Mouse (Mus musculus): Measurements from ENCODE around the gene Map2k4. TPM values are rescaled to one million over a fixed set of nuclear protein-coding genes. Genes with fewer than 3 reads are reported as not detected.

Gene Map2k4
- polyA plus RNA-seq, 1 experiment = 29.3 TPM

DNA sequence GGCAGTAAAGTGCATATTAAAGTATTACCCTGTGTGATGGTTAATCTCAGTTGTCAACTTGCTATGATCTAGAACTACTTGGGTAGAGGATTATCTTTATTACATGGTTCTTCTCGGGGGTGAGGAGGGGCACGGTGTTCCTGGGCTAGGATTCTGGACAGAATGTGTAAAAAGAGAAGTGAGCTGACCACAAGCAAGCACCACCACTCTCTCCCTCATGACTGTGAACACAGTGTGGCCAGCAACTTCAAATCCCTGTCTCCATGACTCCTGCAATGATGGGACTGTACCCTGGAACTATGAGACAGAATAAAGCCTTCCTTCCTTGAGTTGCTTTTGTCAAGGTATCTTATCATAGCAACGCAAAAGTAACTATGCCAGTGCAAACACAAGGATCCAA lies 6.5 kb downstream of the Map2k4 start:
- TF ChIP-seq CTCF (IDR thresholded peaks at IDR 0.05; ENCODE audit: control insufficient read depth, insufficient read depth, low read length) = no peak
- no peak for TF ChIP-seq POLR2A (IDR thresholded peaks at IDR 0.05; ENCODE audit: borderline replicate concordance, control insufficient read depth, low read depth, low read length)
- no peak overlapping the region for H3K4me3 ChIP-seq (replicated peaks; ENCODE audit: control insufficient read depth, low read depth, low read length)
- H3K4me1 ChIP-seq (ENCODE audit: control insufficient read depth, insufficient read depth, low read length) = peaks cover 2% of the 10 kb centered on the region; the same call in 1 of the 2 replicates
- WGBS = 40% methylated on average over 3 of the region's 3 CpGs
- no peak overlapping the region for H3K27ac ChIP-seq (ENCODE audit: control insufficient read depth, insufficient read depth, low read depth, low read length, poor library complexity)

DNA sequence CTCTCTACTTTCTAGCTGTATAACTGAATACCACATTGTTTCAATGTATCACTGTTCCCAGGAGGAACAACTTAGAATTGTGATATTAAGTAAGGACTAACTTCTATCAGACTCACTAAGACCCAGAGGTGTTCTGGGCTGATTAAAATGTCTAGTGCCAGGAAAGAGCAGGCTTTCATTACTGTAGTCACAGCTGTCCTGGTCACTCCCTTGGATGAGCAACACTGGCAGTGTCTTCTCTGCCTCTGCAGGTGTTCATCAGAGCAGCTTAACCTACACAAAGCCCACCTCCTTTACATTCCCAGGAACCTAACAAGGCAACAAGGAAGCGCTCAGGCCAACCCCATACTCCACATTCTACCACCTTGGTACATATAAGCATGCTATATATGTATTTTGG lies 8.5 kb downstream of the Map2k4 start:
- no peak for TF ChIP-seq POLR2A (IDR thresholded peaks at IDR 0.05; ENCODE audit: borderline replicate concordance, control insufficient read depth, low read depth, low read length)
- TF ChIP-seq CTCF (IDR thresholded peaks at IDR 0.05; ENCODE audit: control insufficient read depth, insufficient read depth, low read length) = no peak
- Histone ChIP-seq H3K27ac (ENCODE audit: control insufficient read depth, insufficient read depth, low read depth, low read length, poor library complexity) (no peak overlapping the region), H3K4me3 (replicated peaks; ENCODE audit: control insufficient read depth, low read depth, low read length) (no peak overlapping the region), H3K4me1 (ENCODE audit: control insufficient read depth, insufficient read depth, low read length) (peaks cover 2% of the 10 kb centered on the region; the same call in 1 of the 2 replicates)
- WGBS = 87% methylated on average over 1 of the region's 1 CpGs

DNA sequence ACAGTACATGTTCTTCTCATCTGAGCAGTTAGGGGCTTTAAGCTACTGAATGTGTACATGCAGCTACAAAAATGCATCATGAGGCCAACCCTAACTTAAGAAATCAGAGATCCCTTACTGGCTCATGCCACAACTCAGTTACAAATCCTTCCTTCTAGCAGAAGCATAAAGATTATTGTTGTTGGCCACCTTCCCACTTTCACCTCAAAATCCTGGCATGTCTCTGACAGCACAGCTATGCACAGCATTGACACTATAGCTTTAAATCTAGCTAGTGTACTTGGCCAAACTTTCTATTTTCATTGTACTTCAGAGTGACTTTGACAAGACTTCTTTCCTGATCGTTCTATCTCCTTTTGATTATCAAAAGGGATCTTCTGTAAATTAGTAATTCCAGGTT lies 9.0 kb downstream of the Map2k4 start:
- Histone ChIP-seq H3K4me1 (ENCODE audit: control insufficient read depth, insufficient read depth, low read length) (peaks cover 2% of the 10 kb centered on the region; the same call in 1 of the 2 replicates), H3K27ac (ENCODE audit: control insufficient read depth, insufficient read depth, low read depth, low read length, poor library complexity) (no peak overlapping the region), H3K4me3 (replicated peaks; ENCODE audit: control insufficient read depth, low read depth, low read length) (no peak overlapping the region)
- TF ChIP-seq POLR2A (IDR thresholded peaks at IDR 0.05; ENCODE audit: borderline replicate concordance, control insufficient read depth, low read depth, low read length) = no peak
- TF ChIP-seq CTCF (IDR thresholded peaks at IDR 0.05; ENCODE audit: control insufficient read depth, insufficient read depth, low read length) = no peak
- WGBS = 62% methylated on average over 1 of the region's 1 CpGs

DNA sequence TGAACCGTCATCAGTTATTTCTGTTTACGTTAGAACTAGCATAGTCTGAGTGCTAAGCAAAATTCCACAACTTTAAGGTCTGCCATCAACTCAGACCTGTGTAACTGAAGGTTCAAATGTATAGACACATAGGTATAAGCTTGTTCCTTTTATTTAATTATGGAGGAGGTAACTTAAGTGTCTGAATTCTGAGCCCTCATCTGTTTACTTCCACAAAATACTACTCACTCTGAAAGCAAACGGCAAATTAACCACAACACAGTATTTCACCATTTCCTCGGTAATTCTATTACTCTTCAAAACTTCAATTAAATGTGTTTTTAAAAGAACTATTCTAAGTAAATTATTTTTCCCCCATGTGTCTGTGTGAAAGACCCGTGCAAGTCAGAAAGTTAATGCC lies 10.3 kb downstream of the Map2k4 start:
- H3K4me3 ChIP-seq (replicated peaks; ENCODE audit: control insufficient read depth, low read depth, low read length) = no peak overlapping the region
- WGBS = 25% methylated on average over 5 of the region's 5 CpGs
- TF ChIP-seq CTCF (IDR thresholded peaks at IDR 0.05; ENCODE audit: control insufficient read depth, insufficient read depth, low read length) = no peak
- TF ChIP-seq POLR2A (IDR thresholded peaks at IDR 0.05; ENCODE audit: borderline replicate concordance, control insufficient read depth, low read depth, low read length) = no peak
- H3K4me1 ChIP-seq (ENCODE audit: control insufficient read depth, insufficient read depth, low read length) = peaks cover 2% of the 10 kb centered on the region; the same call in 1 of the 2 replicates
- no peak overlapping the region for H3K27ac ChIP-seq (ENCODE audit: control insufficient read depth, insufficient read depth, low read depth, low read length, poor library complexity)

DNA sequence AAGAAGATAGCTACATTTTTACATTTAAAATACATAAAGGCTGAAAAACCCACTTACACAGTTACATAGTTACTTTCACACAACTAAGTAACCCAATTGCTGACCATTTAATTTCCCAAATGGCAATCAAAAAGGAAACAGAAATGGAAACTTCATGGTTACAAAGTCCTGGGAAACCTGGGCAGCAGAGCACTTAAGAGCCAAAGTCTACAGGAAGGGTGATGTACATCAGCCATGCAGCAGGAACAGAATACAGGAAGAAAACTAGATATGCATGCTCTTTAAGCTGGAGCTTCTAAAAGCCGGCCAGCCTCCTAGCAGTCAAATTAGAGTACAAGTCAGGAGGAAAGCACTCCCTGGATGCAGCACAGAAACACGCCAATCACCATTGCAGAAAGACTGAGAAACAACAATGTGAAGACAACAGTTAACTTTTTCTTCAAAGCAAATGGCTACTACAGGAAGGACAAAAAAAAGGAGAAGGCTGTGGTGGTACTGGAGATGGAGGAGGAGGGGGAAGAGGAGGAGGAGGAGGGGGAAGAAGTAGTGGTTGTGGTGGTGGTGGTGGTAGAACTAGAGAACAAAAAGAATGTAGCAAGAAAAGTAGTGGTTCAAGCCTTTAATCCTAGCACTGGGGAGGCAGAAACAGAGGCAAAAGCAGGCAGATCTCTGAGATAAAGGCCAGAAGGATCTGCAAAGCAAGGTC lies 11.0 kb downstream of the Map2k4 start:
- WGBS = 16% methylated on average over 2 of the region's 2 CpGs
- Histone ChIP-seq H3K4me3 (replicated peaks; ENCODE audit: control insufficient read depth, low read depth, low read length) (no peak overlapping the region), H3K4me1 (ENCODE audit: control insufficient read depth, insufficient read depth, low read length) (peaks cover 2% of the 10 kb centered on the region; the same call in 1 of the 2 replicates), H3K27ac (ENCODE audit: control insufficient read depth, insufficient read depth, low read depth, low read length, poor library complexity) (no peak overlapping the region)
- TF ChIP-seq CTCF (IDR thresholded peaks at IDR 0.05; ENCODE audit: control insufficient read depth, insufficient read depth, low read length) (no peak), POLR2A (IDR thresholded peaks at IDR 0.05; ENCODE audit: borderline replicate concordance, control insufficient read depth, low read depth, low read length) (no peak)

DNA sequence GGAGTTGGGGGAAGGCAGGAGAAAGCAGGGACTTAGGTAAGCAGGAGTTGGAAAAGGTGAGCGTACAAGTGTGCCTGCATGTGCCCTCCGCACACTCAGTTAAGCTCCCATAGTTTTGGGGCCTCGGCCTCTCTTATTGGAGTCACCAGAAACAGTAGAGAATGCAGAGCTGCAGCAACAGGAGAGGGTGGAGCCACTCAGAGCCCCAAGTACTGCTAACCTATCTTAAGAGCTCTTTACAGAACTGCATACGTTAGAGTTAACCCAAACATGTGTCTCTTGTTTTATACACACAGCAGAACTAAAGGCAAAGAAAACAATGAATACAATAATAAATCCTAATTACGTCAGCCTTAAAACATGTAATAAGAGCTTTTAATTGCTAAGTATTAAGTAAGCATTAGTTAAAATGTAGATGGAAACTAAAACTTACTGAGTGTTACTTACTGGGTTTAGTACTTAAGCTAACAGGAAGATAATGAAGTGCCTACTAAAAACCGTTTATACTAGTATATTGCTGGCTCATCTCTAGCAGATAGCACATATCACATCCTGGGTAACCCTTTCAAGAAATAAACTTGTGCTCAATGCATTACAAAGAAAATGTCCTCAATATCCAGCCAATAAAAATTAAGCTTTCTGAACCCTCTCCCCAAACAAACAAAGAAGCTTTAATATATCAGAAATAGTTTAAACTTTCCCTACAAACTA lies 14.0 kb downstream of the Map2k4 start:
- WGBS = 73% methylated on average over 6 of the region's 6 CpGs
- TF ChIP-seq POLR2A (IDR thresholded peaks at IDR 0.05; ENCODE audit: borderline replicate concordance, control insufficient read depth, low read depth, low read length) = no peak
- TF ChIP-seq CTCF (IDR thresholded peaks at IDR 0.05; ENCODE audit: control insufficient read depth, insufficient read depth, low read length) = no peak
- H3K4me1 ChIP-seq (ENCODE audit: control insufficient read depth, insufficient read depth, low read length) = peaks cover 2% of the 10 kb centered on the region; the same call in 1 of the 2 replicates
- H3K27ac ChIP-seq (ENCODE audit: control insufficient read depth, insufficient read depth, low read depth, low read length, poor library complexity) = no peak overlapping the region
- H3K4me3 ChIP-seq (replicated peaks; ENCODE audit: control insufficient read depth, low read depth, low read length) = no peak overlapping the region

DNA sequence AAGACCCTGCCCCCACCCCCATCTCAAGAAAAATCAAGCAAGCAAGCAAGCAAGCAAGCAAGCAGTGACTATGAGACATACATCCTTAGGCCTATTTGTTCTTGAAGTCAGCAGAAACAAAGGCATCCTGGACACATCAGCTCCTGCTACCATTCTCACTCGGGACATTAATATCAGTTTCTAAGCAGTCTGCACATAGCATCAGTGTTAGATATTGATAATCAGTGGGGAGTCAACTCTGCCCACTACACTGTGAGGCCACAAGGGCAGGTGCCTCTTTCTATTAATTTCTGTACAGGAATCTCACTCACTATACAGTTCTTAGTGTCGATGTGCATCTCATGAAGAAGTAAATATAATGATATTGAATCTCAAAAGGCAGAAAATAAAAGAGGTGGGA lies 14.6 kb downstream of the Map2k4 start:
- H3K4me1 ChIP-seq (ENCODE audit: control insufficient read depth, insufficient read depth, low read length) = peaks cover 2% of the 10 kb centered on the region; the same call in 1 of the 2 replicates
- WGBS = 60% methylated on average over 2 of the region's 2 CpGs
- TF ChIP-seq CTCF (IDR thresholded peaks at IDR 0.05; ENCODE audit: control insufficient read depth, insufficient read depth, low read length) = no peak
- TF ChIP-seq POLR2A (IDR thresholded peaks at IDR 0.05; ENCODE audit: borderline replicate concordance, control insufficient read depth, low read depth, low read length) = no peak
- no peak overlapping the region for H3K27ac ChIP-seq (ENCODE audit: control insufficient read depth, insufficient read depth, low read depth, low read length, poor library complexity)
- H3K4me3 ChIP-seq (replicated peaks; ENCODE audit: control insufficient read depth, low read depth, low read length) = no peak overlapping the region

DNA sequence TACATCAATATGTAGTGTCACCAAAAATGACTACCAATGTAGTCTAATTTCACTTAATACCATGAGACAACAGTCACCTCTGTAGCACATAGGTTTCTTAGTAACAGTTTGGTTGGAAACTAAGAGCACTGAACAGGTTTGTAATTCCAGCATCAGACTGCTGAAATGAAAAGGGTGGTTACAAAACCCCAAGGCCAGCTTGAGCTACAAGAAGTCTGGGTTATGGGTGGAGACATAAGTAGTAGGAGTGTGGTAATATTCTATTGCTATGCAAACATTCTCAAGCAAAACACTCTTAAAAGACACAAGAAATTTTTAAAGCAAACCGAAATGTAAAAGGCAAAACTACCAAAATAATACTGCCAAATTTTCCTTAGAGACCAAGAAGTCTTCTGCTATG lies 16.6 kb downstream of the Map2k4 start:
- Histone ChIP-seq H3K4me1 (ENCODE audit: control insufficient read depth, insufficient read depth, low read length) (no peaks in the 10 kb centered on the region; the same call in 1 of the 2 replicates), H3K27ac (ENCODE audit: control insufficient read depth, insufficient read depth, low read depth, low read length, poor library complexity) (no peak overlapping the region), H3K4me3 (replicated peaks; ENCODE audit: control insufficient read depth, low read depth, low read length) (no peak overlapping the region)
- no peak for TF ChIP-seq CTCF (IDR thresholded peaks at IDR 0.05; ENCODE audit: control insufficient read depth, insufficient read depth, low read length)
- TF ChIP-seq POLR2A (IDR thresholded peaks at IDR 0.05; ENCODE audit: borderline replicate concordance, control insufficient read depth, low read depth, low read length) = no peak
- WGBS = 56% methylated on average over 1 of the region's 1 CpGs
